Mouse (Mus musculus): ENCODE results near the gene Prpf4.

- no peak for TF ChIP-seq EP300 (IDR thresholded peaks at IDR 0.05; ENCODE audit: low read depth)
- TF ChIP-seq CTCF (IDR thresholded peaks at IDR 0.05; ENCODE audit: low read depth): no peak
These were observed 2.5 kb upstream of the Prpf4 start for GRCm38 (mm10) chr4:62406133-62406532.
